Mouse (Mus musculus): ENCODE results near the gene Olfr331. TPM values are rescaled to one million over a fixed set of nuclear protein-coding genes. Genes with fewer than 3 reads are reported as not detected.

The Olfr331 gene
- total RNA-seq (2023): not detected

DNA sequence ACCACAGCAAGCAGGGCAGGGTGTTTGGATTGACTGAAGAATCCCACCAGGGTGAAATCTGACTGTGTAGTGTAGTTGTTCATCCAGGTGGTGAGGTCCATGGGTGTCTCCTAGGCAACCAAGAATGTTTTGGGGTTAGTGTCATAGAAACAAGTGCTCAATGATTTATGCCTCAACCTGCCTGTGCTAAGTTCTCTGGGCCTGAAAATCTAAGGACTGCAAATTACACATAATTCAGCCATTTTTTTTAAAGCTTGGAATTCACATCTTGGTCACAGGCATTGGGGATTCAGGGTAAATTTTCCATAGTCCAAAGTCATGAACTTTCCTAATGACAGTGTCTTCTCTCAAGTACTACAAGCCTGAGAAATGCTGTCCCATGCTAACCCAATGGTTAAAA lies at the start of gene Olfr331:
Olfr331 (minus strand) TSS at position 101 of the 400 bp plus-strand sequence.

DNA sequence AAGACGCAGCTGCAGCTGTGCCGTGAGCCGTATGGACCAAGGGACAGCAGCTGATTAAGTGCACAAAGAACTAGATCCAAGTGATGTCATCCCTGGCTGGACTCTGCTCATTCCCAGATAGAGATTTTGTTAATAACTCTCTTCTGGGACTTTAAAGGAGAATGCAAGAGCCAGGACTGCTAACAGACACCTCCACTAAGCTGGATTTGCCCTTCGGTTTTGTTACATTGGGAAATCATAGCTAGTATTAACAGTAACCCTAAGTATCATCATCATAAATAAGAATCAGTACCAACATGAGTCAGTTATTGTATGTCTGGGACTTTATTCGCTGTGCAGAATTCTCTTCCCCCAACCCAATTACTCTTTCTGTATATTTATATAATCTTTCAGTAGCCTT lies 44.0 kb upstream of the Olfr331 start, which contains the start of gene Olfr329-ps:
Olfr329-ps (minus strand) TSS at position 101 of the 400 bp plus-strand sequence.

DNA sequence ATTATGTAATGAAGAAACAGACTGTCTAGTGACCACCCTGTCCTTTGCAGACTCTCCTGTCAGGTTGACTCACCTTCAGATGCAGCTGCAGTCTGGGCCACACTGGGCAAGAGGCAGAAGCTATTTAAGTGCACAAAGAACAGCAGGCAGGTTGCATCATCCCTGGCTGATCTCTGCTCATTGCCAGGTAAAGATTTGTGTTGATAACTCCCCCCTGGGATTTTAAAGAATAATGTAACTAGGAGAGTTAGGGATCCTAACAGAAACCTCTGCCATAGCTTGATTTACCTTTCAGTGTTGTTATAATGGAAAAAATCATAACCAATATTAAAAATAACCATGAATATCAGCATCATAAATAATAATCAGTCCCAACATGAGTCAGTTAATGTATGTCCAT lies 32.4 kb upstream of the Olfr331 start, which contains the start of gene Olfr330:
Olfr330 (minus strand) TSS at position 101 of the 400 bp plus-strand sequence.

DNA sequence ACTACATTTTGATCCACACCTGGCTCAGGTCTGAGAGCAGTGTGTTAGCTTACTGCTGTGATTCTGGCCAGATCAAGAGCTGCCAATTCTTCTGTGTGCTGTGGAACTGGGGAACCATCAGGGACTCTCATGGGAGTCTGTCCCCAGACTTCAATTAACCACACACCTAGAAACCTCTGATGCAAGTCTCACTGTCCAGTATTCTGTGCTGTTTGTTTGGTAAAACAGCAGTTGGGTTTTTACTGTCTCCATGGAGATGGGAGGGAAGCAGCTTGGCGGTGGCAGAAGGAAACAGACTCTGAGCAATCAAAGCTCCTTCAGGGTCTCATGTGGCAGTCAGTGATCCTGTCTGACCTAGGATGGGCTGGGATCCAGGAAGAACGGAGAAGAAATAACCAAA lies 9.9 kb downstream of the Olfr331 start, which contains the start of gene Olfr332:
Olfr332 (minus strand) TSS at position 101 of the 400 bp plus-strand sequence.

DNA sequence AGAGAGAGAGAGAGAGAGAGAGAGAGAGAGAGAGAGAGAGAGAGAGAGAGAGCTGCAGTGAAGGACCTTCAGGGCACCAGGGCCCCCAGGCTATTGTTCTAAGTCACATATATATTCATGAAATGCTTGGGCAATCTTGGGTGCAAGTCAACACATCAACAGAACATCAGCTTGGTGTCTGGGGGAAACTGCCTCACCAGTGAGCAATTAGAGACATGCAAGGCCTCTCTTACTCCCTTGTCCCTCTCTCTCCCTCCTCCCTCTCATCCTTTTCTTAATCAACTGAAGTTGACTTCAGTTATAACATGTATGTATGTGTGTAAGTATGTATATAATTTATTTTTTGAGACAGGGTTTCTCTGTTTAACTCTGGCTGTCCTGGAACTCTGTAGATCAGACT lies 40.2 kb downstream of the Olfr331 start, which contains the start of gene Olfr30:
Olfr30 (minus strand) TSS at position 101 of the 400 bp plus-strand sequence.

DNA sequence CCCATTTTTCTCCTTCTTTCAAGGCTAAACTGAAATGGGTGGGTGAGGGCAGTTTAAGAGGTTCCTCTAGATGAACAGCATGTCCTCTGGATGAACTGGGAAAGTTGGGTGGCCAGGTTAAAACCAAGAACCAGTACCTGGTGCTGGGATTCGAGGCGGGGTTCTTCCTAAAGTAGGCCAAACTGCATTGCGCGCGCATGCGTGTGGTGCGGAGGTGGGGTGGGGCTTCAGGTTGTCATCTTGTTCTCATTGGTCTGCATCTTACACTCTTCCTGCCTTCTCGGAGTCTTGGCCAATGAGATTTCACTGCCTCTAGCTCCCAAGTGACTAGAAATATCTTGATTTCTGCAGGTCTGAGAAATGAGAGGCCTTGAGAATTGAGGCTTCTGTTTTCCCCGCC lies 49.6 kb downstream of the Olfr331 start, which contains the start of gene Lypd9:
Lypd9 (minus strand) TSS at position 165 of the 400 bp plus-strand sequence.

Other genes starting within 250 kb of the Olfr331 start
- gene 4930438A08Rik, start 227.8 kb downstream of the Olfr331 start, total RNA-seq (2023): not detected
- gene Zfp692, start 195.5 kb downstream of the Olfr331 start, total RNA-seq (2023): 10 to 100 TPM; 30.7 to 32.7 TPM
- 10 to 100 TPM; 34.3 to 42.3 TPM for gene Zfp672, start 172.2 kb downstream of the Olfr331 start, total RNA-seq (2023)
- gene Sh3bp5l, start 171.8 kb downstream of the Olfr331 start, total RNA-seq (2023): 10 to 100 TPM; 18.6 to 28.6 TPM
- gene Lypd8, start 123.5 kb downstream of the Olfr331 start, total RNA-seq (2023): not detected
- not detected for gene 1810065E05Rik, start 81.5 kb downstream of the Olfr331 start, total RNA-seq (2023)
- gene Gm12253, start 70.0 kb downstream of the Olfr331 start, total RNA-seq (2023): not detected
- not detected for gene Lypd9, start 49.6 kb downstream of the Olfr331 start, total RNA-seq (2023)
- not detected for gene Olfr30, start 40.3 kb downstream of the Olfr331 start, total RNA-seq (2023)
- gene Olfr332, start 10.0 kb downstream of the Olfr331 start, total RNA-seq (2023): not detected
- not detected for gene Olfr330, start 32.3 kb upstream of the Olfr331 start, total RNA-seq (2023)
- not detected for gene Olfr329-ps, start 43.9 kb upstream of the Olfr331 start, total RNA-seq (2023)
- gene Olfr328, start 53.1 kb upstream of the Olfr331 start, total RNA-seq (2023): not detected
- not detected for gene Olfr224, start 68.0 kb upstream of the Olfr331 start, total RNA-seq (2023)
- not detected for gene Olfr325, start 75.2 kb upstream of the Olfr331 start, total RNA-seq (2023)
- not detected for gene Olfr324, start 92.5 kb upstream of the Olfr331 start, total RNA-seq (2023)
- gene 2210407C18Rik, start 113.5 kb upstream of the Olfr331 start, total RNA-seq (2023): not detected
- not detected for gene Olfr323, start 127.9 kb upstream of the Olfr331 start, total RNA-seq (2023)
- not detected for gene Trim58, start 137.9 kb upstream of the Olfr331 start, total RNA-seq (2023)
- not detected for gene Olfr322, start 156.2 kb upstream of the Olfr331 start, total RNA-seq (2023)
- not detected for gene Olfr320, start 178.5 kb upstream of the Olfr331 start, total RNA-seq (2023)
- gene Olfr319, start 196.6 kb upstream of the Olfr331 start, total RNA-seq (2023): not detected
- gene Olfr318, start 221.4 kb upstream of the Olfr331 start, total RNA-seq (2023): under 1 TPM; 0.67 to 0.86 TPM
- gene Olfr317, start 236.6 kb upstream of the Olfr331 start, total RNA-seq (2023): not detected

Data from B cell, adult 67 days (primary cell).